Mouse (Mus musculus) spleen, postnatal 36 days (tissue): ENCODE measurements at regions not wholly inside any gene's neighbourhood (a gene's known extent, or its start where the extent isn't known, plus 50 kb on each side); places are given as distances from the start of the nearest gene placed in this dataset.
A peak's percentile ranks its signal among the peaks of the same experiment; 100 is the strongest.

Experiments used
- DNase-seq, 2 experiments: peaks; one replicate each; pipeline ENCODE4 v3.0.0; 2022; ENCODE audit warnings: low spot score in 2 of 2, mixed read lengths in 1 of 2

GRCm38 (mm10) chr9:47265946-47266490 lies 264.0 kb upstream of the Cadm1 start:
- DNase-seq, result no peak

DNA sequence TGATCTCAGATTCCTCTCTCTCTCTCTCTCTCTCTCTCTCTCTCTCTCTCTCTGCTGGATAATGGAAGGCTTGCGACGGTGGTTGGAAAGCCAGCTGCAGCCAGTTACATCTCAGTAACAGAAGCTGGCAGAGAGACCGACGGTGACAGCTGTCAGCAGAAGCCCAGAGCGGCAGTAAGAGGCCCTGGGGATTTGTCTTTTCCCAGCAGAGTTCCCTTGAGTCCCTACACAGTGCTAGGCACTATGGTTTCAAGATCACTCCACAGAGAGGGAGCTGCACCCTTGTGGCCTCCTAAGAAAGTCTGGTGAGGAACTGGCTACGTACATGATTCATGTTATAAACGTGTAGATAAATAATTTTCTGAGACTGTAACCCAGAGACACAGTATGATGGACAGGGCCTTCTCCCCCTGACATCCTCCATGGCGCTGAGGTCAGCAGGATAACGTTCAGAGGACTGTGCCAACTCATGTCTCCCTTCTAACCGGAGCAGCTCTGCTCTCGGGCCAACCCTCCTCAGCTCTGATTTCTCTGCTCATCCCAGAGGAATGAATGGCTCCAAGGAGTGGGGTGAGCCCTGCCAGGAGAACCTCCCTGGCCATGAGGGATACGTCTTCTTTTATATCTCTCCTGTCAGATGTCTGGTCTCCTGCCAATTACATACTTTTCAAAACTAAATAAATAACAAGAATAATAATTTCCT lies 253.5 kb upstream of the Cadm1 start:
- no peak for DNase-seq

GRCm38 (mm10) chr9:47279410-47279809 lies 250.6 kb upstream of the Cadm1 start:
- no peak for DNase-seq

DNA sequence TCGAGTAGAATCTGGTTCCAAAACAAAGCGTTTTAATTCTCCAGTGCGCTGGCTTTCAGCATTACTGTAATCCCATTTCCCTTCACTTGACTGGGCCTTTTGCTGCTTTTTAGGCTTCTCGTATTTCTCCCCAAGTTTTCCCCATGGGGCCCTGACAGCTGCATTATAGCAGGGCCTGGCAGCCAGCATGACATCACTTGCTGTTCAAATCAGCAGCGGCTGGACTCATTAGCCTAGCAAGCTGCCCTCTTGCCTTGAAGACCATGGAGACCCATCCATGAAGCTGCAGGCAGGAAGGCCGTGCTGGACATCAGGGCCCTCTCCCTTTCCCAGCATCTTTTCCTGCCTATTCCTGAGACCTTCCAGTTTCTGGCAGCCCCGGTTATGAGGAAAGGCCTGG lies 249.8 kb upstream of the Cadm1 start:
- no peak for DNase-seq

- no peak for DNase-seq
Measured at GRCm38 (mm10) chr9:47280598-47280997, 249.4 kb upstream of the Cadm1 start.

GRCm38 (mm10) chr9:47283746-47284455 lies 246.1 kb upstream of the Cadm1 start:
- DNase-seq, result no peak

- no peak for DNase-seq
Measured at GRCm38 (mm10) chr9:47286930-47287722, 242.8 kb upstream of the Cadm1 start.

DNA sequence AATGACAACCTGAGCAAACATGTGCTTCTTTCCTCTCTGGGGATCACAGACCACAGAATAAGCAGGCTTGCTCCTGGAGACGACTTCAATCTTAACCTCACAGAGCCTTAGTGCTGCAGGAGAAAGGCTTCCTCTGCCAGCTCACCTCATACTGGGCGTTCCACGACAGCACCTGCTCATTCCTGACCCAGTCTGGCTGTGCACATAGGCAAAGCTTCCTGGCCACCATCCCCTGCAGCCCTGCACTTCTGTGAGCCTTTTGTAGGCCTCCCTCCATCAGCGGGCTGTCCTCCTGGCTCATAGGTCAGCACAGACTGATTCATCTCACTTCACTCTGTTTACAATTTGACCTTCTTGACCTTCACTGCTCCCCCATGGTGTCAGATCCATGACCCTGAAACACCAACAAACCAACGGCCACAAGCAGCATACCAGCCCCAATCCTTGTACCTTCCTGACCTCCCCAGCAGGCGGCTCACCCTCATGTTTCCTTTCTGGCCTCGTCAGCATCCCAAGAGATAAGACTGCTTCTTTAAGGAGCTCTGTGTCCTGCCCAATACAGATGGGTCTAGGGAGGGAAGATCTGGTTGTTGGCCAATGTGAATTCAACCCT lies 241.3 kb upstream of the Cadm1 start:
- no peak for DNase-seq

- DNase-seq, result no peak
Measured at GRCm38 (mm10) chr9:47300633-47301032, 229.3 kb upstream of the Cadm1 start.

DNA sequence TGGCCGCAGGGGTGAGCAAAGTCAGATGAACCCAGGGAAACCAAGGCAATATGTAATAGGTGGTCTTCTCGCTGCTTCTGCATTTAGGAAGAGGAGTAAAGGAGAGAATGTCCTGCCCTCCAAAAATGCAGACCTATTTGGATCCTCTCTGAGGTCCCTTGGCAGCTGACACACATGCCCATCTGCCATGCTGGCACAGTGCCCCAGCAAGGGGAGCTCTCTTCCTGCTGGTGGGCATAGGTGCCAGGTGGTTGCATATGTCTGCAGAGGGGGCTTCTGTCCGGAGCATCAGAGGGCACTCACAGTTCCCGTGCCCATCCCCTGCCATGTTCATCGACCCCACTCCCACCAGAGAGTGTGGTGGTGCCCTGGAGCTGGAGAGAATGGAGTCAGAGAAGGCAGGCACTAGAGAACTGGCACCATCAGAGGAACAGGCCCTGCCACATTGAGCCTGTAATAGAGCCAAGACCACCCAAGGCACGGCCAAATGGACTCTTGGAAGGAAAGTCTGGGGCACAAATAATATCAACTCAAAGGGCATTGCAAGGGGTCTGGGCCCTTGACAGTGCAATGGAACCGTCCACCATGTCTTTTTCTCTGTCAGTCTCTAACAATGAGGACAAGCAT lies 222.7 kb upstream of the Cadm1 start:
- DNase-seq, result no peak

GRCm38 (mm10) chr9:47307752-47308500 lies 222.0 kb upstream of the Cadm1 start:
- DNase-seq, result peak; percentile 2 to 5

GRCm38 (mm10) chr9:47313433-47313832 lies 216.5 kb upstream of the Cadm1 start:
- DNase-seq, result no peak

GRCm38 (mm10) chr9:47314236-47314635 lies 215.7 kb upstream of the Cadm1 start:
- no peak for DNase-seq

DNA sequence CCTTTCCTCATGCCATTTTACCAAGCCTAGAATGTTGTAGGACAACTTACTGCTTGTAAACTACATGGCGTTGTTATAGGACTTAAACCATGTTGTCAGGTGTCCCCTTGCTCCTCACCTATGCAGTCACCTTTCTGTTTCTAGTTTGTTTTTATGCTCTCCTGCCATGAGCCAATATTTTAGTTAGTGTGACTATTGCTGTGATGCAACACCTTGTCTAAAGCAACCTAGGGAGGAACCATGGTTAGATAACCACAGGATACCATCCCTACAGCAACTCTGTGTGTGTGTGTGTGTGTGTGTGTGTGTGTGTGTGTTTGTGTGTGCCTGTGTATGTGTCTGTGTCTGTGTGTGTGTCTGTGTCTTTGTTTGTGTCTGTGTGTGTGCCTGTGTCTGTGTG lies 209.6 kb upstream of the Cadm1 start:
- DNase-seq, result no peak

- DNase-seq, result no peak
Measured at GRCm38 (mm10) chr9:47321106-47321789, 208.7 kb upstream of the Cadm1 start.

DNA sequence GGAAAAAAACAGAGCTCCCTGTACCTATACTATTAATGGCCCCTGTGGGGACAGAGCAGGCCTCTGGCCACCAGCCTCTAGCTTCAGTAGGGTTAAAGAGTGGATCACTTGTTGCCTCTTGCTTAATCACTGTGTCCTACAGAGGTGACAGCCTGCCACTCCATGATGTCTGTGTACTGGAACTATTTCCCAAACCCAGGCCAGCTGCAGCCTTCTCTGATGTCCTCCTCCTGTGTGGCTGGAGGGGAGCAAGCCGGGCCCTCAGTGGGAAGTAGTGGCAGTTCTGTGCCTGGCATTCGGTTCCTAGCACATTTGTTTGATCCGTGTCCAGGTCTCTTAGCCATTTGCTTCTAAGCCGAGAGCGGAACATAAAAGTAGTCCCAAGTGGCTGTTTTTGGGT lies 207.7 kb upstream of the Cadm1 start:
- DNase-seq, result no peak

GRCm38 (mm10) chr9:47323051-47323450 lies 206.9 kb upstream of the Cadm1 start:
- no peak for DNase-seq

DNA sequence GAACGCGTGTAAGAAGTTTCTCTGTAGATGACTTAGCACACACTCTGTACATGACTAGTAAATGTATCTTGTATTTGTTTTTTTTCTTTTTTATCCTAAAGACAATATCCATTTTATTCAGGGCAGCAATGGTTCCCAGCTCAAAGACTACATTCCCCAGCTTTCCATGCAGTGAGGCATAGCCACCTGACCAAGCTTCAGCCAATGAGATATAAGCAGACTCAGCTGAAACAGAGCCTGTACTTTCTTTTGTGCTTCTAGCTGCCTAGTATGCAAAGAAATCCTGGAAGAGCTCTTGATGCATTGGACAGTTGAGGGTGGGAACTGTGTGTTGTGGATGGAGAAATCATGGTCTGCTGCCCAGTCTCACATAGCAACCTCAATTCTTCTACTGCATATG lies 202.4 kb upstream of the Cadm1 start:
- DNase-seq, result no peak

GRCm38 (mm10) chr9:47332929-47333328 lies 197.0 kb upstream of the Cadm1 start:
- no peak for DNase-seq

- DNase-seq, result no peak
Measured at GRCm38 (mm10) chr9:47338221-47338620, 191.8 kb upstream of the Cadm1 start.
